Mouse (Mus musculus): ENCODE results near the gene Pknox2. TPM values are rescaled to one million over a fixed set of nuclear protein-coding genes. Genes with fewer than 3 reads are reported as not detected.

Pknox2 gene
- total RNA-seq, 1 experiment, result 1.8 TPM

DNA sequence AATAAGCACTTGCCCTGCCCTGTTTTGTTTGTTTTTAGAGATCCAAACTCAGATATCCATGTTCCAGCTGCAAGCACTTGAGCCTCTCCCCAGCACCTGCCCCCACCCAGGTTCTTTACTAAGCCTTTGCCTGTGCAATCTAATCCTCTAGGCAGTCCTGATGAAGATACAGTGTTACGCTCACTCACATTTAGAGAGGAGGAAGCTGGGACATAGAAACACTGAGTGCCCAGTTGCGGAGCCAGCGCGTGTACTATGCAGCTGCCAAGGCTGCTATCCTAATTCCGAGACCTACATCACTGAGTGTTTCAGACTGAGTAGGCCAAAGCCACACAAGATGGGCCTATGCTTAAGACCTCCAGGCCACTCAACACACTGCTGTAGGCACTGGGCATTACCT, 199.0 kb downstream of the Pknox2 start:
- H3K36me3 ChIP-seq (ENCODE audit: control insufficient read depth, insufficient read depth, low read length, poor library complexity, severe bottlenecking), result no peaks in the 10 kb centered on the region
- peaks cover 0 to 9% of the 10 kb centered on the region in 2 experiments; a peak in 1 of 4 replicates for H3K4me1 ChIP-seq (ENCODE audit: control insufficient read depth in 2 of 2, insufficient read depth in 2 of 2, low read length in 2 of 2, poor library complexity in 1 of 2)
- H3K4me3 ChIP-seq (ENCODE audit: insufficient read depth in 1 of 2, low read depth in 1 of 2, low read length in 2 of 2, poor library complexity in 1 of 2, severe bottlenecking in 1 of 2), result no peak overlapping the region
- H3K9ac ChIP-seq (ENCODE audit: insufficient read depth, low read depth, low read length, poor library complexity, severe bottlenecking), result no peak overlapping the region
- no peak for DNase-seq (ENCODE audit: low read depth, low spot score)
- no peaks in the 10 kb centered on the region for H3K9me3 ChIP-seq (ENCODE audit: control insufficient read depth, insufficient read depth, low read depth, low read length)
- TF ChIP-seq HCFC1 (IDR thresholded peaks at IDR 0.05; ENCODE audit: borderline replicate concordance, insufficient read depth, low read length) (no peak), MAFK (IDR thresholded peaks at IDR 0.05; ENCODE audit: insufficient read depth, low read depth, low read length) (no peak), CHD2 (IDR thresholded peaks at IDR 0.05; ENCODE audit: low read depth, low read length) (no peak), ZNF384 (IDR thresholded peaks at IDR 0.05; ENCODE audit: low read depth, low read length) (no peak), ZC3H11A (IDR thresholded peaks at IDR 0.05; ENCODE audit: borderline replicate concordance, low read depth, low read length) (no peak)
- no peak overlapping the region for H3K27ac ChIP-seq (ENCODE audit: insufficient read depth, low read depth, low read length, poor library complexity, severe bottlenecking)
- in situ Hi-C loops (cut with MboI; ENCODE audit: low sequenced_read_pairs in 2 of 2, unreplicated experiment in 2 of 2), result no loop called here

- H3K27ac ChIP-seq (ENCODE audit: insufficient read depth, low read depth, low read length, poor library complexity, severe bottlenecking), result no peak overlapping the region
- in situ Hi-C loops (cut with MboI; ENCODE audit: low sequenced_read_pairs in 2 of 2, unreplicated experiment in 2 of 2), result no loop called here
- no peak for DNase-seq (ENCODE audit: low read depth, low spot score)
- H3K9ac ChIP-seq (ENCODE audit: insufficient read depth, low read depth, low read length, poor library complexity, severe bottlenecking), result no peak overlapping the region
- H3K4me1 ChIP-seq (ENCODE audit: control insufficient read depth in 2 of 2, insufficient read depth in 2 of 2, low read length in 2 of 2, poor library complexity in 1 of 2), result peaks cover 0 to 4% of the 10 kb centered on the region in 2 experiments; a peak in 1 of 4 replicates
- H3K9me3 ChIP-seq (ENCODE audit: control insufficient read depth, insufficient read depth, low read depth, low read length), result no peaks in the 10 kb centered on the region
- H3K36me3 ChIP-seq (ENCODE audit: control insufficient read depth, insufficient read depth, low read length, poor library complexity, severe bottlenecking), result no peaks in the 10 kb centered on the region
- no peak for TF ChIP-seq HCFC1 (IDR thresholded peaks at IDR 0.05; ENCODE audit: borderline replicate concordance, insufficient read depth, low read length)
- TF ChIP-seq MAFK (IDR thresholded peaks at IDR 0.05; ENCODE audit: insufficient read depth, low read depth, low read length), result no peak
- TF ChIP-seq ZNF384 (IDR thresholded peaks at IDR 0.05; ENCODE audit: low read depth, low read length), result no peak
- TF ChIP-seq ZC3H11A (IDR thresholded peaks at IDR 0.05; ENCODE audit: borderline replicate concordance, low read depth, low read length), result no peak
- TF ChIP-seq CHD2 (IDR thresholded peaks at IDR 0.05; ENCODE audit: low read depth, low read length), result no peak
- no peak overlapping the region for H3K4me3 ChIP-seq (ENCODE audit: insufficient read depth in 1 of 2, low read depth in 1 of 2, low read length in 2 of 2, poor library complexity in 1 of 2, severe bottlenecking in 1 of 2)
Measured at GRCm38 (mm10) chr9:36947056-36947694, 200.0 kb downstream of the Pknox2 start.

DNA sequence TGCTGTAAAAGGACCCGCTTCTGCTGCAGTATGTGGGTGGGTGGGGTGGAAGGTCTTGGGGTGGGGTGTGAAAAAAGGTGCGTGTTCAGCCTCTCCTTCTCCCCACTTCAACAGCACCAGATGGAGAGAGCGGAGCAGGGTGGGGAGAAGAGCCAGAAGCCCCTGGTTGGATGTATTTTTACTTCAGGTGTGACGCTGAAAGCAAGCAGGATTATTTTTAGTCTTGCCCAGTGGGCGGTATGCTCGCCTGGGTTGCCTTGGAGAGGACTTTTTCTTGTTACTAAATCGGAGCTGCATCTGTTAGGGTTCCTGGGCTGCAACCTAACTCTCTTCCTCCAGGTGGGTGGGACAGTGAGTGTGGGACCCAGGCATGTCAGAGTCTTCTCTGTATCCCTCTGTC, 202.4 kb downstream of the Pknox2 start:
- in situ Hi-C loops (cut with MboI; ENCODE audit: low sequenced_read_pairs in 2 of 2, unreplicated experiment in 2 of 2), result no loop called here
- DNase-seq (ENCODE audit: low read depth, low spot score), result no peak
- Histone ChIP-seq H3K4me3 (ENCODE audit: insufficient read depth in 1 of 2, low read depth in 1 of 2, low read length in 2 of 2, poor library complexity in 1 of 2, severe bottlenecking in 1 of 2) (no peak overlapping the region), H3K36me3 (ENCODE audit: control insufficient read depth, insufficient read depth, low read length, poor library complexity, severe bottlenecking) (no peaks in the 10 kb centered on the region), H3K9ac (ENCODE audit: insufficient read depth, low read depth, low read length, poor library complexity, severe bottlenecking) (no peak overlapping the region), H3K27ac (ENCODE audit: insufficient read depth, low read depth, low read length, poor library complexity, severe bottlenecking) (no peak overlapping the region), H3K9me3 (ENCODE audit: control insufficient read depth, insufficient read depth, low read depth, low read length) (no peaks in the 10 kb centered on the region), H3K4me1 (ENCODE audit: control insufficient read depth in 2 of 2, insufficient read depth in 2 of 2, low read length in 2 of 2, poor library complexity in 1 of 2) (peaks cover 0 to 7% of the 10 kb centered on the region in 2 experiments; a peak in 2 of 4 replicates)
- no peak for TF ChIP-seq ZNF384 (IDR thresholded peaks at IDR 0.05; ENCODE audit: low read depth, low read length)
- no peak for TF ChIP-seq ZC3H11A (IDR thresholded peaks at IDR 0.05; ENCODE audit: borderline replicate concordance, low read depth, low read length)
- TF ChIP-seq CHD2 (IDR thresholded peaks at IDR 0.05; ENCODE audit: low read depth, low read length), result no peak
- no peak for TF ChIP-seq MAFK (IDR thresholded peaks at IDR 0.05; ENCODE audit: insufficient read depth, low read depth, low read length)
- TF ChIP-seq HCFC1 (IDR thresholded peaks at IDR 0.05; ENCODE audit: borderline replicate concordance, insufficient read depth, low read length), result no peak

- no peak overlapping the region for H3K4me3 ChIP-seq (ENCODE audit: insufficient read depth in 1 of 2, low read depth in 1 of 2, low read length in 2 of 2, poor library complexity in 1 of 2, severe bottlenecking in 1 of 2)
- no peaks in the 10 kb centered on the region for H3K36me3 ChIP-seq (ENCODE audit: control insufficient read depth, insufficient read depth, low read length, poor library complexity, severe bottlenecking)
- no peaks in the 10 kb centered on the region for H3K9me3 ChIP-seq (ENCODE audit: control insufficient read depth, insufficient read depth, low read depth, low read length)
- TF ChIP-seq ZNF384 (IDR thresholded peaks at IDR 0.05; ENCODE audit: low read depth, low read length), result no peak
- no peak for TF ChIP-seq CHD2 (IDR thresholded peaks at IDR 0.05; ENCODE audit: low read depth, low read length)
- TF ChIP-seq HCFC1 (IDR thresholded peaks at IDR 0.05; ENCODE audit: borderline replicate concordance, insufficient read depth, low read length), result no peak
- no peak for TF ChIP-seq MAFK (IDR thresholded peaks at IDR 0.05; ENCODE audit: insufficient read depth, low read depth, low read length)
- no peak for TF ChIP-seq ZC3H11A (IDR thresholded peaks at IDR 0.05; ENCODE audit: borderline replicate concordance, low read depth, low read length)
- in situ Hi-C loops (cut with MboI; ENCODE audit: low sequenced_read_pairs in 2 of 2, unreplicated experiment in 2 of 2), result no loop called here
- no peak overlapping the region for H3K27ac ChIP-seq (ENCODE audit: insufficient read depth, low read depth, low read length, poor library complexity, severe bottlenecking)
- no peak overlapping the region for H3K9ac ChIP-seq (ENCODE audit: insufficient read depth, low read depth, low read length, poor library complexity, severe bottlenecking)
- peaks cover 0 to 7% of the 10 kb centered on the region in 2 experiments; a peak in 2 of 4 replicates for H3K4me1 ChIP-seq (ENCODE audit: control insufficient read depth in 2 of 2, insufficient read depth in 2 of 2, low read length in 2 of 2, poor library complexity in 1 of 2)
- no peak for DNase-seq (ENCODE audit: low read depth, low spot score)
Measured at GRCm38 (mm10) chr9:36942561-36942960, 204.6 kb downstream of the Pknox2 start.

Measured in ES-E14 (cell line).